Mouse (Mus musculus) left cerebral cortex, adult 9 months (tissue): ENCODE measurements at regions not wholly inside any gene's neighbourhood (a gene's known extent, or its start where the extent isn't known, plus 50 kb on each side); places are given as distances from the start of the nearest gene placed in this dataset.

Experiments
- DNase-seq, 2 experiments: peaks; one replicate each; pipeline ENCODE4 v3.0.0; 2022; ENCODE audit warnings: low spot score in 2 of 2

- peak in 1 of 2 experiments; percentile 10 for DNase-seq
These were observed 415.8 kb downstream of the Brinp2 start for GRCm38 (mm10) chr1:157940331-157940758.

DNA sequence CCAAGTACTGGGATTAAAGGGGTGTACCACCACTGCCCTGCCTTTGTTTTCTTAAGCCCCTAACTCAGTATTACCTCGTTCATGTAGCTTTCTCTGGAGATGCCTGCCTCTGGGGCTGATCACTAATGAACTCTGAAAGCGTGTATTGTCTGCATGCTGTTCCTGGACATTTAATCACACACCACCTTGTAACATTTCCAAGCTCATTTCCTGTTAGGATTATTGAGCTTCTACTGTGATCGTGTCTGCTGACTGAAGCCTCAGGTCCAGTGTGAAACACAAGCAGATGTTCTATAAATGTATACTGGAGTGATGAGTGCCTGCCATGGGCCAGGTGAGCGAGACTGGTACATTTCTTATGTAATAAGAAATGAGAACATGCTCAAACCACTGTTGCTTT, 398.6 kb downstream of the Brinp2 start:
- no peak for DNase-seq

DNA sequence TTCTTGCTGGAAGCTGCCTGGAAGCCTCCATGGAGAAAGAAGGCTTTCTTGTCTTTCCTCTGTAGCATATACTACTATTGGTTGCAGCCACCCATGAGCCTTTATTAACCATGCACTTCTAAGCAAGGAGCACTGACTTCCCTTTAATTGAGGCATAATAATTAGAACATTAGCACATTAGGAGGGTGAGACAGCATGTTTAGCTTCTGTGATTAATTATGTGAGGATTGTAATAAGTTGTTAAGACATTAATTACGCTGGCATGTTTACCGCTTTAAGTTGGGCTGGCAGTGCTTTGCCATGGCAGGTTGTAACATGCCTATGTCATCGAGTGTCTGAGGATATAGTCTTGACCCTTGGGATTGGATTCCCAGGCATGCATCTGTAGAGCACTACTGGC, 391.7 kb downstream of the Brinp2 start:
- DNase-seq = no peak

- DNase-seq = peak; percentile 16 to 36
These were observed 386.5 kb downstream of the Brinp2 start for GRCm38 (mm10) chr1:157969635-157970111.

GRCm38 (mm10) chr1:157973373-157974232, 382.5 kb downstream of the Brinp2 start:
- no peak for DNase-seq

- DNase-seq = no peak
These were observed 381.5 kb downstream of the Brinp2 start for GRCm38 (mm10) chr1:157974656-157975055.

DNA sequence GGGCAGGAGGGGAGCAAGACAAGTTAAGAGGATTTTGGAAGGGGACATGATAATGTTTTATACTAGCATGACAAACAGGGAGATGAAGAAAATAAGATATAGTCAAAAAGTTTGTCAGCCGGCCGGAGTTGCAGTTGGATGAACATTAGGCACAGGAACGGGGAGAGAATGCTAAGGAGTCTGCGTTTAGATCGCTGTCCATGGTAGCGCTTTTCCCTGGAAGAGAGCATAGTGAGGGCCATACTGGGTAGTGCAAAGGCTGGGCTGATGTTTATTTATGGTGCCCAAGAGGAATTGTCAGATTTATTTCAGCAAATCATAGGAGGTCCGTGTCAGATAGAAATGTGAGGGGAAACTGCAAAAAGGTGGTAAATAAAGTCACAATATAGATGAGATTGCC, 337.0 kb downstream of the Brinp2 start:
- no peak for DNase-seq

DNA sequence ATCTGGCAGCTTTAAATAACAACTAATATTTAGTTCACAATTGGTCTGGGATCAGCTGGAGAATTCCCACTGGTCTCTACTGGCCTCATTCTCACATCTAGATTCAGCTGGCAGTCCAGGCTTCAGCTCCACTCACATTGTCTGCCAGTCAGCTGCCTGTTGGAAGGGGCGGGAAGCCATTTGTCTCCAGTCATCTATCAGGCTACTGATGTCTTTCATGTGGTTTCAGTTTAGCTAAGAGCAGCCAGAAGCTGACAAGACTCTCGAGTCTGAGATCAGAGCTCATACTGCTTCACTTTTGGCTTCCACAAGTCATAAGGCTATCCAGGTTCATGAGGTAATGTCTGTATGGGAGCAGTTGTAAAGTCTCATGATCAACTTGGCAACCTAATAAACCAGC, 316.4 kb downstream of the Brinp2 start:
- no peak for DNase-seq

GRCm38 (mm10) chr1:158040334-158040733, 315.8 kb downstream of the Brinp2 start:
- peak in 1 of 2 experiments; percentile 13 for DNase-seq

DNA sequence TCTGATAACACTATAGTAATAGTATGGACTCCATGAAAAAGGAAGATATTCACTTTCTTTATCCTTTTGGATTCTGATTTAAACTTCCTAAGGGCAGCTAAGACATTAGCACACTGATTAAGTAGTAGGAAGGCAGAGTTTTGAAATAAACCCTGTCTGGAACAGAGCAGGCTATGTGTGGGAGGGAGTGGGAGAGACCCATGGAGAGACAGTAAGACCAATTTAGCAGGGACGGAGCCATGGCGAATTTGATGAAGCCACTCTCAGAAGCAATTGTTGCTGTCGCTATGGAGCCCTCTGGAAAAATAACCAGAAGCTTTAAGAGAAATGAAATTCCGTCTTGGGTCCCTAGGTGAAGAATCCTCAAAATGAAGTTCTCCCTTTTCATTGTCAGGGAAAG, 303.5 kb downstream of the Brinp2 start:
- peak; percentile 11 to 16 for DNase-seq

- peak in 1 of 2 experiments; percentile 5 for DNase-seq
These were observed 301.2 kb downstream of the Brinp2 start for GRCm38 (mm10) chr1:158054961-158055360.

- peak in 1 of 2 experiments; percentile 7 for DNase-seq
These were observed 299.0 kb downstream of the Brinp2 start for GRCm38 (mm10) chr1:158056994-158057630.

DNA sequence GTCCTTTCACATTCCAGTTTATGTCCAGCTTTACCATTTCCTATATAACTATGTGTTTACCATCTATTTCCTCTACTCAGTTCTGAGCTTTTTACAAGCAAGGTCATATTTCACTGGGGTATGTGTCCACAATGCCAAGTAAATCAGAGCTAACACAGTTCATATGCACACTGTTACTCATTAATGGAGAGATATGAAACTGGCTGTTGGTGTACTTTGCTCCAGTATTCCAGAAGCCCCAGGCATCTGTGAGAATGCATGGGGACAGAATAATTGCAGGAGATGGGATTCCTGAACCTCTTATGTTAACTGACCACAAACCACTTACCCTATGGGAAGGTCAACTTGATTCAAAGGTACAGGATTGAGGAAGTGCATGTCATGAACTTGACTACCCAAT, 298.3 kb downstream of the Brinp2 start:
- DNase-seq = no peak

- DNase-seq = peak in 1 of 2 experiments; percentile 17
These were observed 294.1 kb downstream of the Brinp2 start for GRCm38 (mm10) chr1:158061995-158062394.

DNA sequence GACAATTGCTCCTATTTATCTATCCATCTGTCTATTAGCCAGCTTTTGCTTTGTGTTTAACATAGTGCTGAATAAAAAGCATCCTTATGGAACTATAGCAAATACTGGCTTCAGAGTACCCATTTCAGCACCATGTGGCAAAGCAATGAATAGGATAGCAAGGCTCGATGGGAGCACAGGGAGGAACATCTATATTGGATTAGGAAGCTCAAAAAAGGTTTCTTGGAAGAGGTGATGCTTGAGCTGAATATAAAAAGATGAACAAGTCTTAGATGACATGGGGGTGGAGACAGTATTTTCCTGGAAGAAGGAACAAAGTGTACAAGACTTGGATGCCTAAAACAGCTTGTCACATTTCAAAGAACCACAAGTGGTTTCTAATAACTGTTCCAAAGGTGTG, 273.9 kb downstream of the Brinp2 start:
- DNase-seq = peak in 1 of 2 experiments; percentile 15

DNA sequence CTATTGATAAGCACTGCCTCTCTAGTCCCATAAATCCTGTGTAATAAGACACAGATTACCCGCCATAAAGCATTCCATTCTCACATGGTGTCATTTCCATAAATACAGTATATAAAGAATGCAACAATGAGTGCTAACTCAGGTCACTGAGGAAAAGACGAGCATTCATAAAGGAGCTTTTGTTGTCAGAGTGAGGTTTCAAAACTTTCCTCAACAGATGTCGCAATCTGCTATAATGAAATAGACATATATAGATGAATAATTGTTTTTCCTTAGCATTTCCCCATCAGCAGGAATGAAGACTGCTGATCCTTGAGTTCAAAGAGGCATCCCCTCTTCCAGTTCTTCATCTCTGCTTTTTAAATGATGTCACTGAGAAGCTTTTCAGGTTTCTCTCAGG, 270.3 kb downstream of the Brinp2 start:
- DNase-seq = no peak

GRCm38 (mm10) chr1:158097500-158097899, 258.6 kb downstream of the Brinp2 start:
- peak in 1 of 2 experiments; percentile 5 for DNase-seq

- no peak for DNase-seq
These were observed 236.4 kb downstream of the Brinp2 start for GRCm38 (mm10) chr1:158119708-158120107.

- peak; percentile 71 for DNase-seq
These were observed 231.2 kb downstream of the Brinp2 start for GRCm38 (mm10) chr1:158124902-158125301.

DNA sequence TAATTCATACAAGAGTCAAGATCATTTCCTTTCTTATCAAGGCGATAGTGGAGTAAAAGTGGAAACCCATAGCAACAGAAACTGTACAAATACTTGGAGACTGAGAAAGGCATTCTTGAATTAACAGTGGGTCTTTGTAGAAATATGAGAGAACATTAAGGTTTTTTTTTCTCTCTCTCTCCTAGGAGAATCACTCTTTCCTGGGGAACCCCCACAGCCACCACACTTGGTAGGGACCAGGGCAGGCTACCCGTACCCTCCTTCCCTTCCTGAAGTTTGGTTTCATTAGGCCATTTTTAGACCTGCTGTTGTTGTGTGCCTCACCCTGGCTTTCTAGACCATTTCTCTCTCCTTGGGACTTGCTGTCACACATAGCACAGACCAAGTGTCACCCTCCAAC, 229.9 kb downstream of the Brinp2 start:
- DNase-seq = no peak

- no peak for DNase-seq
These were observed 226.8 kb downstream of the Brinp2 start for GRCm38 (mm10) chr1:158129243-158129770.

GRCm38 (mm10) chr1:158147525-158147924, 208.6 kb downstream of the Brinp2 start:
- no peak for DNase-seq

DNA sequence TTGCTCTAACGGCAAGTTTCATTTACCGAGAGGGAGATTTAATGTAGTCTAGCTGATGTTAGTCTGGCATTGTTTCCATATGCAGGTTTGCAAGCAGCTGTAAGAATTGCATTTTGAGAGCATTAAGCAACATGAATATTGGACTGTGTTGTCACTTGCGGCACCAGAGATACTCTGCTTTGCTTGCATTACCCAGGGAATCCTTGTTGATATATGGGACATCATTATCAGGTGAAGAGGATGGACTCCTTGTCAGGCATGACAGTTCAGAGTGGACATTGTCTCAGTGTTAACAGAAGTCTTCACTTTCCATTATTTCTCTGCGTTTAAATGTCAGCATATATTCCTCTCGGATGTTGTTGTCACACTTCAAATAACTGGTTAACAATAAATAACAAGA, 208.1 kb downstream of the Brinp2 start:
- DNase-seq = no peak
